Mouse (Mus musculus) embryo, embryonic 9.5 days (tissue): ENCODE data around the gene Gna13.
"Not testable (repeated sequence)": the region's sequence is repeated elsewhere in the genome, so short reads cannot be mapped to it uniquely, and the experiment has no call there.

Experiments
- DNase-seq: peaks from one replicate; pipeline ENCODE4 v3.0.0-alpha.2; 2017; ENCODE audit errors: extremely low spot score

Gene Gna13

GRCm38 (mm10) chr11:109362463-109363190, at the start of gene Gna13:
TSS of gene Gna13 (plus strand) at chr11:109362831.
- DNase-seq = peak; percentile 90

- DNase-seq = no peak
These were observed 45.7 kb upstream of the Gna13 start for GRCm38 (mm10) chr11:109316921-109317320.

- DNase-seq = no peak
These were observed 43.2 kb upstream of the Gna13 start for GRCm38 (mm10) chr11:109319471-109319870.

GRCm38 (mm10) chr11:109319946-109320345, 42.7 kb upstream of the Gna13 start:
- DNase-seq = no peak

GRCm38 (mm10) chr11:109320361-109320933, 42.2 kb upstream of the Gna13 start:
- DNase-seq = no peak

GRCm38 (mm10) chr11:109326270-109326669, 36.4 kb upstream of the Gna13 start:
- no peak for DNase-seq

GRCm38 (mm10) chr11:109327381-109327780, 35.2 kb upstream of the Gna13 start:
- no peak for DNase-seq

GRCm38 (mm10) chr11:109327952-109328351, 34.7 kb upstream of the Gna13 start:
- no peak for DNase-seq

- DNase-seq = no peak
These were observed 33.3 kb upstream of the Gna13 start for GRCm38 (mm10) chr11:109329331-109329730.

GRCm38 (mm10) chr11:109330706-109331393, 31.8 kb upstream of the Gna13 start:
- DNase-seq = no peak

GRCm38 (mm10) chr11:109331424-109331824, 31.2 kb upstream of the Gna13 start:
- DNase-seq = peak; percentile 89

GRCm38 (mm10) chr11:109332722-109333121, 29.9 kb upstream of the Gna13 start:
- no peak for DNase-seq

GRCm38 (mm10) chr11:109334773-109335172, 27.9 kb upstream of the Gna13 start:
- DNase-seq = no peak

GRCm38 (mm10) chr11:109335890-109336289, 26.7 kb upstream of the Gna13 start:
- no peak for DNase-seq

- DNase-seq = no peak
These were observed 23.3 kb upstream of the Gna13 start for GRCm38 (mm10) chr11:109339155-109339938.

- DNase-seq = no peak
These were observed 22.1 kb upstream of the Gna13 start for GRCm38 (mm10) chr11:109340541-109340940.

GRCm38 (mm10) chr11:109342666-109343065, 20.0 kb upstream of the Gna13 start:
- DNase-seq = not testable (repeated sequence)

- no peak for DNase-seq
These were observed 19.1 kb upstream of the Gna13 start for GRCm38 (mm10) chr11:109343558-109343957.

- no peak for DNase-seq
These were observed 18.5 kb upstream of the Gna13 start for GRCm38 (mm10) chr11:109343991-109344599.

- no peak for DNase-seq
These were observed 15.2 kb upstream of the Gna13 start for GRCm38 (mm10) chr11:109347242-109347959.

GRCm38 (mm10) chr11:109348408-109348807, 14.2 kb upstream of the Gna13 start:
- no peak for DNase-seq
